Mouse (Mus musculus) yolk sac, embryonic 10.5 days (tissue): Measurements from ENCODE around the gene Tead1.
A peak's percentile ranks its signal among the peaks of the same experiment; 100 is the strongest.

ENCODE experiments used
- DNase-seq: peaks from one replicate; pipeline ENCODE4 v3.0.0-alpha.2; 2017; ENCODE audit warnings: low spot score

The Tead1 gene

DNA sequence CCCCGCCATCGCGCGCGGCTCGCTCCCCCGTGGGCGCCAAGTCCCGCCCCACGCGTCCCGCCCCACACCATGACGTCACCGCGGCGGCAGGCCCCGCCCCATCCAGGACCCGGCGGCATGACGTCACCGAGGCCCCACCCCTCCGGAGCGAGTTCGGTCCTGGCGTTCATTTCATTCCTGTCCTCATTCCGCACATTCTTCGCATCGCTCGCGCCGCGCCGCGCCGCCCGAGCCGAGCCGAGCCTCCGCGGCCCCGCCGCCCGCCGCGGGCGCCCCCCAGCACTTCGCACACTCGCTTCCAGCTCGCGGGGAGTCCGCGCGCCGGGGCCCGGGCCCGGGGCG, at the start of gene Tead1:
Gene Tead1 (plus strand): TSS at position 148 of the 342 bp plus-strand sequence.
- DNase-seq, result peak; percentile 93

GRCm38 (mm10) chr7:112634505-112635213, 44.5 kb upstream of the Tead1 start:
- DNase-seq, result no peak

GRCm38 (mm10) chr7:112635936-112636335, 43.2 kb upstream of the Tead1 start:
- DNase-seq, result no peak

GRCm38 (mm10) chr7:112643866-112644543, 35.1 kb upstream of the Tead1 start:
- DNase-seq, result no peak

DNA sequence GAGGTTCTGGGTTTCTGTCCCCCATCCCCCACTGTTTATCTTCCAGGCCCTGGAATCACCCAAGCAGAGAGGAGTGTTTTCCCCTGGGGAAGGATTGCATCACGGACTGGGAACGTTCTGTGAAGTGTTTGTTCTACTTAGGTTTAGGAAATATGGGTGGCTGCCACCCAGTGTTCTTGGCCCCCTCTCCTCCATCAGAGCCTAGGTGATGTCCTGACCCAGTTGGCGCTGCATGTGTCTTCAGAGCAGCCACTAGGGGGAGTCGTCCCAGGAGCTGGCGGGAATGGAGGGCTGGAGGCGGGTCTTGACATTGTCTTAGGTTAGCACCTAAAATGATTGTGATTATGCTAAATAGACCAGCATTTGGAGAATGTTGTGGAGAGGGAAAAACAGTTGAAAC, 34.4 kb upstream of the Tead1 start:
- no peak for DNase-seq

GRCm38 (mm10) chr7:112645724-112646123, 33.4 kb upstream of the Tead1 start:
- DNase-seq, result no peak

DNA sequence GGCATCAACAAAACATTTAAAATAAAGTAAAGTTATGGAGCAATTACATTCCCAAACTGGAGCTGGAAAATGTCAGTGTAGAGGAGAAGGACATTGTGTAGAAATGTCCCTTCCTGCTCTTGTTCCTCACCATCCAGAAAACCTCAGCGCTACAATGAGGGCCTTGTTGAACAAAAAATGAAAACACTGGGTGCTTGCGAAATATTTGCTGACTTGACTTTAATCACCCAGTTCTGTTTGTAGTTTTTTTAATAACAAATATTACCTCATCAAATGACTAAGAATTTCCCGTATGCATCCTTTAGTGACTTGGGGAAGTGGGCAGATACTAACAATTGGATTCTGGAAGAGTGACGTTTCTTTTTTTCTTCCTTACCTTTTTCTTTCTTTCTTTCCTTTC, 31.7 kb upstream of the Tead1 start:
- no peak for DNase-seq

- peak; percentile 86 for DNase-seq
These were observed 22.9 kb upstream of the Tead1 start for GRCm38 (mm10) chr7:112656141-112656662.

DNA sequence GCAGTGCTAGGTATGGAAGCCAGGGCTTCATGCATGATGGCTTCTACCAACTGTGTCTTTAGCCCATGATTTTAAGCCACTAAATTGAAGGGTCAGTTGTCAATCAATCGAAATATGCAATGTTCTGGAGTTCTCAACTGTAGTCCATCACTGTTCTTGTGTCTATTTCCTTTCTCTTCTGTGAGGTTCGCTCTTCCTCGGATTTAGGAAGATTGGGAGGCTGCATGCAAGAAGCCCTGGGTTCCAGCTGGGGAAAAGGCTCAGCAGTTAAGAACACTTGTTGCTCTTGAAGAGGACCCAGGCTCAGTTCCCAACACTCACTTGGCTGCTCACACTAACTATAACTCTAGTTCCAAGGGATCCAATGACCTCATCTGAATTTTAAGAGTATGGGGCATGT, 20.2 kb upstream of the Tead1 start:
- no peak for DNase-seq

- DNase-seq, result peak; percentile 12
These were observed 19.3 kb upstream of the Tead1 start for GRCm38 (mm10) chr7:112659816-112660215.

DNA sequence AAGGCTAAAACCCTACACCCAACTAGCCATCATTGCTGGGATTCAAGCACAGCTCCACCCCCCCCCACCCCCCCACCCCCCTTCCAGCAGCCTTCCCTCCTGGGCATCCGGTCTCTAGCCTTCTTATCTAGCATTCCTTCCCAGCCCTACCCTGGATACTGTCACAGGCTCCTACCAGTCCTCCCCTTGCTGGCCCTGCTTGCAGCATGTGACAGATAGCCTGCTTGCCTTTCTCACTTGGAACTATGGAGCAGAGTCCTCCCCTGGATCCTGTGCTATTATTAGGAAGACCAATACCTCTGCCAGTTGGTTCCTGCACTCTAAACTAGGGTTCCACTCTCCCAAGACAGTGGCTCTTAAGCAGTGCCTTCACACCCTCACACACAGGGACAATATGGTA, 18.8 kb upstream of the Tead1 start:
- DNase-seq, result peak; percentile 69

DNA sequence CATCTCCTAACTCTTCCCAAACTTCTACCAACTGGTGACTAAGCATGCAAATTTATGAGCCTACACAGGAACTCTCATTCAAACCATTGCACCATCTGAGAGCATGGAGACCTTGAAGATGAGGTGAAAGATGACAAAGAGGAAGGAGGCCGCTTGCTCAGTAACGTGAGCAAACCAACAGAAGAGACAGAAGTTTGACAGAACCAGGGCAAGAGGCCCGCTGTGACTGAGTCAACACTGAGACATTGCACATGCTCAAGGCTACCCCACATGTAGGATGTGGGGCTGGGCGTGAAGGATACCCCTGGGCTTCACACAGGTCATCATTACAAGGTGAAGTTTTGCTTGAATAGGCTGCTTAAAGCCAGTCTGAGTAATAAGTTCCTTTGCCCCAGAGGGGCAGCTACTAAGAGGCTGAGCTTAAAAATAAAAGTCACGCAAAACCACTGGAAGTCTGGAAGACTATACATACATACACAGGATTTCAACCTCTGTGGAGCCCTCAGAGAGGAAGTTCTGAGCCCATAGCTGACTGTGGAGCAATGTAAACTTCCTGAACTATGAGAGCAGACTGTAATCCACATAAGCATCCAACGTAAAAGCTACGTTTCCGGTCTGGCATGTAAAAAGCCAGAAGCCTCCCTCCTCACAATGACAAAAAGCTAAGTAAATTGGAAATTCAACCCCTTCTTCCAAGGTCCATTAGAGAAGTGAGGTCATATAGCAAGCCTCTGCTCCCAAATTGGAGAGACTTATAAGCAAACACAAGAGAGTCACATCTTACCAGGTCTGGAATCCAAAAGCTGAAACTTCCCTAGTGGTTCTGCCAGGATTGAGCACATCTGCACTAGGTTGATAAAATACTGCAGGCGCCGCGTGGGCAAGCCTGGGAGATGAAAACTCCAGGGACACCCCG, 16.5 kb upstream of the Tead1 start:
- DNase-seq, result no peak

GRCm38 (mm10) chr7:112663314-112663966, 15.7 kb upstream of the Tead1 start:
- peak; percentile 56 for DNase-seq

GRCm38 (mm10) chr7:112669993-112670392, 9.1 kb upstream of the Tead1 start:
- no peak for DNase-seq

DNA sequence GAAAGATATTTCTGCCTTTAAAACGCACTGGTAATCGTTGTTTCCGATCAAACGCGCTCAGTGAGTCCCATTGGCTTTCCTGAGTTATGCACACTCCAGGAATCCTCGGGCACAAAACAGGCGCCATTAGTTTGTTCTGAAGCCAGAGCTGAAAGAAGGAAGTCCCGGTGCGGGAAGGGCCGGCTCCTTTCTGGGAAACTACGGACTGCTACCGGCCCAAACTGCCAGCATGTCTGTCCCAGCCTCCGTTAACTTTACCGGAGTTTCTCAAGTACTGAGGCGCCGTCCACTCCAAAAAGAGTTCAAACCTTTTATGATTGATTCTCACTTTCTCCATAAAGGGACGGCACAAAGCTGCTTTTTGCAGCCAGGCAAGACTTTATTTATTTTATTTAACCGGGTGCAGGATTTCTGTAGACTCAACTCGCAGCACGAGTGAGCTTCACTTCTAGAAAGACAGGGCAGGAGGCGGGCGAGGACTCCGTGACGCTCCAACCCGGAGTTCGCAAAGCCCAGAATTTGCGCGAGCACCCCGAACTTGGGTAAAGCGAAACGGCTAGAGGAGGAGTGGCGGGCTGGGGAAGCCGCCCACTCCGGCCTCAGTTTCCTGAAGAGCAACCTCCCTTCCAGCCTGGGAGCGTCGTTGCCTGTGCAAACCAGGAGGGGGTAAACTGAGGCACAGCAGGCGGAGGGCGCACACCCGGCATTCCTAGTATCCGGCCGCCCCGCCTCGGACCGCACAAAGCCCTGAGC, 524 bp upstream of the Tead1 start:
- DNase-seq, result peak; percentile 65

DNA sequence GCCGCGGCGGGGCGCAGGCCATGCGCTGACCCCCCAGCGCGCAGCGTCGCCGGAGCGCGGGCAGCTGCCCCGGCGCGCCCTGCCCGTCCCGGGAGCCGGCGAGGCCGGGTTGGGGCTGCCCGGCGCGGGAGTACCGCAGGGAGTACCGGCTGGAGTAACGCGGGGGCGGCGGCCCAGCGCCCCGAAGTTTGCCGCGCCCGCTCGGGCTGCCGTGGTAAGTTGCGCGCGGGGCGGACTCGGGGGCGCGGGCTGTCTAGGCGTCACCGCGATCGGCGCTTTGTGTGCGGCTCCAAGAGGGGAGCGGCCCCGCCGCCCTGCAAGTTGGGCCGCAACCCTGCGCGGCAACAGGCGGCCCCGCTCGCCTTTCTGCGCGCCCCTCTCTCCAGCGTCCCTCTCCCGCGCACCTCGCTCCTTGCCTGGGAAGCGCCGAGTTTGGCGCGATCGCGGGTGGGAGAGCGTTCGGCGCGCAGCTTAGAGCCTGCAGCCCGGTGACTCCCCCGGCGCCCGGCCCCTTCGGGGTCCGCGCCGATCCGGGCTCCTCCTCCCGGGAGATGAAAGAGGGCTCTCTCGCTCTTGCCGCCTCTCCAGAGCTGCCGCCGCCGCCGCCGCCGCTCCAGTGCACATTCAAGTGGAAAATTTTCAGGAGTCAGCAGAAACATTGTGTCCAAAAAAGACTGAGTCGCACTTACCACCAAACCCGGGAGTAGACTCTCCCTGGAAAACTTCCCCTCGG, 561 bp downstream of the Tead1 start:
- DNase-seq, result peak; percentile 84

- DNase-seq, result peak; percentile 54
These were observed 1.6 kb downstream of the Tead1 start for GRCm38 (mm10) chr7:112680498-112681251.

DNA sequence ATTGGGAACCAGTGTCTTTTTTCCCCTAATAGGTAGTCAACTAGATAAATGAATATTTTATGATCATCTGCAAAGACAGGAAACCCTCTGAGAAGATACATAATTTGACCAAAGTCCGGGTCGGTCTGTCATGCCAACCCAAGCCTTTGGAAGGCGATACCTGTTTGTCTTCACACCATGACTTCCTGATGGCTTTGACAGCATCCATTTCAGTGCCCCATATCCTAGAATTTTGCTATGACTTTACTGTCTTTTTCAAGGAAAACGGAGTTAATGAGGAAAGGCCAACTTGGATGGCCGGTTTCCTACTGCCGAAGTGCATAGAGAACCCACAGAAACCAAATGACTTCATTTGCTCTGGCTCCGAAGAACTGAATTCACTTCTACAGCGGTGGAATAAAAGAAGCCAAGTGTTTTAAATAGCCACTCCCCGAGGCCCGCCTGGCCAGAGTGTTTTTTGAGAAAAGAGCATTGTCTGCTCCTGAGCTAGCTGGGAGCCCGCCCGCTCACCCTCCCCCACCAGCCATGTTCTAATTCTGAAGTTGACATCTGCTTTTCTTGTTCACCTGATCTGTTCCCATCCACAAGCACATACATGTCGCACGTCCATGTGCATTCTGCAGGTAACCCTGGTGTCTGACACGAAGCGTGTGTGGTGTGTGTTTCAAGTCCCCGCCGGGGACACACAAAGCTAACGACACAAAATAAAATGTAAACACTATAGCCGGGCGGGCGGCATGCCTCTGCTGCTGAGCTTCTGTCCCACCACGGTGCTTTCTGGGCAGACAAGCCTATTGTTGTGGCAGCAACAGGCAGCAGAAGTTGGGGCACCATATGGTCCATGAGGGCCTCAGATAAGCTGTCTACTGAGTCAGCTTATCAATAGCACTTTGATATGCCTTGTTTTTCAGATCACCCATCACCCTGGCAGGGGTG, 5.8 kb downstream of the Tead1 start:
- DNase-seq, result no peak

DNA sequence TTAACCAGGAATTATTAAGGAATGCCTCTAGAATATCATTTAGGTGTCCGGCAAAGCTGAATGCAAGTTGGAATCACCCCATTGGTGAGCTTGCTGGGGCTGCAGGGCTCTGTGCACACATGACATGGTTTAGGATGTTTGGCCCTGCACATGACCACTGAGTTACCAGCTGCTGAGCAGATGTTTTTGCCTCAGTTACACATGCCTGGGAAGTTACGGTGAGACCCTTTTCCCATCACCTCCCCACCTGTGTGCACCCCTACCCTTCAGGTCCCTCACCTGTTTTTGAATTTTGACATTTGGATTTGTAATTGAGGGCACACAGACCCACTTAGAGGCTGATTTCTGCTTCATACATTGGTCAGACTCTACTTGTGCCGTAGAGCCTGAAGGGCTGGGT, 6.9 kb downstream of the Tead1 start:
- no peak for DNase-seq
